Mouse (Mus musculus): ENCODE measurements around the gene Gp1bb.

The Gp1bb gene

DNA sequence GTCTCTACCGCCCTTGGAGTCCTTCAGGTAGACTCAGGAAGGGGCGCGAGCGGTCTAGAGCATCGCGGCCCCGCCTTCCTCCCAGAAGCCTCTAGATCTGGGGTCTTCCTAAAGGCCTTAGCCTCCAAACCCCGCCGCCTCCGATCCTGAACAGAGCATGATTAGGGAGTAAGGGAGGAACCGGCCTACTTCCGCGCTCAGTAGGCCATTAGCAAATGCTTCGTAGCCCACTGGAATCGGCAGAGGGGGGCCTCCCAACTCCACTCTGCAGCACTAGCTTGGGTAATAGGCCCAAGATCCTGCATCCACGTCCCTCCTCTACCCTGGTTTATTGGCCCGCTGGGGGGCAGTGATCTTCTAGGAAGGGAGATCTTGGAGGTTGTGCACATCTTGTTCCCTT lies at the start of gene Gp1bb:
Gene Gp1bb, minus strand, starts transcription at position 385 of the 400 bp plus-strand sequence.
- no peak for TF ChIP-seq GATA4 (IDR thresholded peaks at IDR 0.05; ENCODE audit: insufficient replicate concordance, low read length)

DNA sequence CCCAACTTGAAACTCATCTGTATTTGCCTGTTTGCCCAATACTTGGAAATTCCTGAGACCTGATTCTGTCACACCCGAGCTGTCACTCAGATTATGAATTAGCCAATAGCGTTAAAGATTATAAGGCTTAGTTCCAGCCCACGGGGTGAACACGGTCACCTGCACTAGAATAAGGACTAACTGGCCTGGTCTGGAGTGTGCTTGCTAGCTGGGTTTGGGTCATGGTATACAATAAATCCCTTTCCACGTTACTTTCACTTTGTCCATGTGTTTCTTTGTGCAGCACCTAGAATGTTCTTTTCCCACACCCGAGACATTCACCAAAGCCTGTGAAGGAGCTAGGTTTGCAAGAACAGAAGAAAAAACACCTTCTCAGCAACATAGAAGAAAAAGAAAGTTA lies 47.7 kb upstream of the Gp1bb start:
- no peak for TF ChIP-seq GATA4 (IDR thresholded peaks at IDR 0.05; ENCODE audit: insufficient replicate concordance, low read length)

DNA sequence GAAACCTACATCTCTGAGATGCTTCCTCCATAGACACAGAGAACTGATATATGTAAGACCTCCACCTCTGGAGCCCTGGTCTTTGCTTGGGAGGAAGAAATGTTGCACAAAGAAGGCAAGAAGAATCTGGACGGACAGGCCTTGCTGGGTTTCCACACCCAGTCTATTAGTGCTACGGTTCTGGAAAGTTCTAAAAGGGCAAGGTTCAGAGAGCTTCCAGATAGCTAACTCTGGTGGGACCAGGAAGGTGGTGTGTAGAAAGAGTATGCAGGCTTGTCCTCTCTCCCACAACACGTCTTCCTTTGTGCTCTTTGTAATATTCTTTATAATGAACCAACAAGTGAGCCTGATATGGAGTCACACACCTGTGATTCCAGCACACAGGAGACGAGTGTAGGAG lies 36.4 kb upstream of the Gp1bb start:
- no peak for TF ChIP-seq GATA4 (IDR thresholded peaks at IDR 0.05; ENCODE audit: insufficient replicate concordance, low read length)

DNA sequence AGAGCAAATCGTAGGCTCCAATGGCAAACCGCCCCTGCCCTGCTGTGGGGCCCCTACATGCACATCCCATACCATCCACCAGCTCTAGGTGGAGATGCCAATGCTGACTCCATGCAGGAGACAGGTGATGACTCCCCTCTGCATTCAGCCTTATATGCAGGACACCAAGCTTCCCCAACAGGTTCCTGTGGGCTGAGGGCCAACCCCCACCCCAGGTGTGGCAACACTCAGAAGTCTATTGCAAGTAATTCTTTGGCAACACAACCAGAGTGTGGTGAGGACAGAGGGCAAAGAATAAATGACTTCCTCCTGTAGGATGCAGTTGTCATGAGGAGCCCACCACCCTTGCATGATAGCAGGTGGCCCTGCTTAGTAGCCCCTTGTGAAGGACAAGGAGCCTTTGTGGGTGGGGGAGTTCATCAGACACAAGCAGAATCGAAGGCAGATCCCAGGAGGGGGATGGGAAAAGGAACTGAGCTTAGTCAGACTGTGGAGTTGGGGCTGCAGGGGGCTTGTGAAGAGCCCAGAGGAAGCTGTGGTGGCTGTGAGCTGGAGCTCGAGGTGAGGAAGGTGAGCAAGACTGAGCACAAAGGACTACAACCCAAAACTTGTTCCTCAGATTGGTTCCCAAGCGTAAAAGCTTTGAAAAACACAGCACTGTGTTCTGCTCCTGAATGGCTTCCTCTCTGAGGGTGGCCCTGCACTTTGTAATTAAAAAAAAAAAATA lies 33.3 kb upstream of the Gp1bb start:
- no peak for TF ChIP-seq GATA4 (IDR thresholded peaks at IDR 0.05; ENCODE audit: insufficient replicate concordance, low read length)

- no peak for TF ChIP-seq GATA4 (IDR thresholded peaks at IDR 0.05; ENCODE audit: insufficient replicate concordance, low read length)
Observed at GRCm38 (mm10) chr16:18653290-18654160, 31.3 kb upstream of the Gp1bb start.

DNA sequence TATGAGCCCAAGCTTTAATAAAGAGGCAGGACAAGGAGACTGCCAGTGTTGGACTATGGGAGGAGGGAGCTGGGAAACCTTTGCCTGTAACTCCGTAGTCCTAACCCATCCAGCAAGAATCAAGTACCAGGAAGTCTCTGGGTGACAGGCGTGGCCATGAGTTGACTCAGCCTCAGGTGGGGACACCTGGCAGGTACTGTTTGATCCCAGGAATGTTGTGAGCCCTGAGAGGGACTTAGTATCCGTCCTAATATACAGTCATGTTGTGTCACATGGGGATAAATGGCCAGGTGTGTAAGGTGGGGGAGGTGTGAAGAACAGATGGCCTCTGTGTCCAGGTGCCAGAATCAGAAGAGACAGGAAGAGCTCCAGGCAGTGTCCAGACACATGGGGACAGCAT lies 26.9 kb upstream of the Gp1bb start:
- no peak for TF ChIP-seq GATA4 (IDR thresholded peaks at IDR 0.05; ENCODE audit: insufficient replicate concordance, low read length)

DNA sequence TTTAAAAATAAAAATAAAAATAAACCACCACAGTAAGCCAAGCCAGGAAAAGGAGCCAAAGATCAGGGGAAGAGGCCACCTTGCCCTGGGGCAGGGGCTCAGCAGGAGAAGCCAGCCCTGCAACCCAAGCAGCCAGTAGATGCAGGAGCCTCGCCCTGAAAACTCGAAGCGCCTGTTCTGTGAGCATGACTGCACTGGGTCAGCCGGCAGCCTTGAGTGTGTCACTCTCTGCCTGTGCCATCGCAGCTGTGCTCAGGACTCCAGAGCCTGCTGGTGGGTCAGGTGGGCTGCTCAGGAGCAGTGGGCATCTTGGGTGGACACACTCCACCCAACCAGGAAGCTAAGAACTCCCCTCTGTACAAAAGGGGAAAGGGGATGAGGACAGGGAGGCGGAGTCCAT lies 23.1 kb upstream of the Gp1bb start:
- TF ChIP-seq GATA4 (IDR thresholded peaks at IDR 0.05; ENCODE audit: insufficient replicate concordance, low read length), result no peak

- no peak for TF ChIP-seq GATA4 (IDR thresholded peaks at IDR 0.05; ENCODE audit: insufficient replicate concordance, low read length)
Observed at GRCm38 (mm10) chr16:18644485-18644884, 22.3 kb upstream of the Gp1bb start.

GRCm38 (mm10) chr16:18643406-18643998 lies 21.3 kb upstream of the Gp1bb start:
- TF ChIP-seq GATA4 (IDR thresholded peaks at IDR 0.05; ENCODE audit: insufficient replicate concordance, low read length), result no peak

GRCm38 (mm10) chr16:18642897-18643296 lies 20.7 kb upstream of the Gp1bb start:
- TF ChIP-seq GATA4 (IDR thresholded peaks at IDR 0.05; ENCODE audit: insufficient replicate concordance, low read length), result no peak

- TF ChIP-seq GATA4 (IDR thresholded peaks at IDR 0.05; ENCODE audit: insufficient replicate concordance, low read length), result no peak
Observed at GRCm38 (mm10) chr16:18642291-18642690, 20.1 kb upstream of the Gp1bb start.

GRCm38 (mm10) chr16:18639382-18639929 lies 17.3 kb upstream of the Gp1bb start:
- TF ChIP-seq GATA4 (IDR thresholded peaks at IDR 0.05; ENCODE audit: insufficient replicate concordance, low read length), result no peak

GRCm38 (mm10) chr16:18638396-18638795 lies 16.2 kb upstream of the Gp1bb start:
- TF ChIP-seq GATA4 (IDR thresholded peaks at IDR 0.05; ENCODE audit: insufficient replicate concordance, low read length), result no peak

DNA sequence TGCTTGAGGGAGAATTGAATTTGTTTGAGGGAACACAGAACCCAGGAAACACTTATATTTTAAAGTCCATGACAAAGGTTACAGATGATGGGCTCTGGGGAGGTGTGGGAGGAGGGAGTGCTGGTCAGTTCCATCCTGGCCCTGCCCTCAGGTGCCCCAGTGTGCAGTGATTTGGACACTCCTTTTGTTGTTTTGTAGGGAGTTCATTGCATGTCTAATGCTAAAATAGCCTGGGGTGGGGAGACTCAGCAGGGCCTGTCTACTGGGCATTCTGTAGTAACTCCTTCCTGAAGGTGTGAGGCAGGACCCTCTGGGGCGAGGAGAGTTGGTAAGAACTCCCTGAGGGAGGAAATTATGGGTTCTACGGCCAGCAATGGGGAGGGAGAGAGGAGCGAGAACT lies 14.6 kb upstream of the Gp1bb start:
- no peak for TF ChIP-seq GATA4 (IDR thresholded peaks at IDR 0.05; ENCODE audit: insufficient replicate concordance, low read length)

GRCm38 (mm10) chr16:18636401-18636800 lies 14.2 kb upstream of the Gp1bb start:
- no peak for TF ChIP-seq GATA4 (IDR thresholded peaks at IDR 0.05; ENCODE audit: insufficient replicate concordance, low read length)

- no peak for TF ChIP-seq GATA4 (IDR thresholded peaks at IDR 0.05; ENCODE audit: insufficient replicate concordance, low read length)
Observed at GRCm38 (mm10) chr16:18633333-18633732, 11.1 kb upstream of the Gp1bb start.

Data from liver, adult (tissue).